ENCODE assay signal across 30 mouse cellular contexts in genomic region chr19:10366116-10366845, GRCm38 (mm10). TPM values are rescaled to one million over a fixed set of nuclear protein-coding genes. Genes with fewer than 3 reads are reported as not detected.
DNase-seq lines count a peak whose midpoint lies in the region; ATAC-seq and TF ChIP-seq lines count a peak whose summit lies in the region.
"Had no signal": no experiment of that assay in that cellular context is flagged by ENCODE, and none has a peak within 500 bp of the region (broad histone marks: within the 10 kb centered on the region; RNA-seq: fewer than 3 reads in every experiment).

No protein-coding gene starts in this region.

- 28% methylated on average over 3 of the region's 3 CpGs for WGBS in lung, embryonic 16.5 days
- WGBS in lung, adult 2 months, result 40% methylated on average over 3 of the region's 3 CpGs
- WGBS in liver, embryonic 12.5 days (ENCODE audit: insufficient replicate concordance), result 44% methylated on average over 3 of the region's 3 CpGs
- WGBS in liver, postnatal 0 days (ENCODE audit: insufficient replicate concordance), result 38% methylated on average over 3 of the region's 3 CpGs
- 71% methylated on average over 3 of the region's 3 CpGs for WGBS in embryonic facial prominence, embryonic 10.5 days

- H3K27ac ChIP-seq in lung, embryonic 16.5 days (ENCODE audit: low read length), result no peak overlapping the region
- no peak overlapping the region for H3K27ac ChIP-seq in liver, embryonic 12.5 days
- no peak overlapping the region for H3K27ac ChIP-seq in liver, postnatal 0 days (ENCODE audit: low read depth)
- H3K27ac ChIP-seq in embryonic facial prominence, embryonic 10.5 days (replicated peaks), result no peak overlapping the region
- H3K27ac ChIP-seq: embryonic facial prominence, embryonic 13.5 days; forebrain, embryonic 10.5 days; heart, embryonic 10.5 days; hindbrain, embryonic 12.5 days; hindbrain, postnatal 0 days; limb, embryonic 10.5 days; limb, embryonic 15.5 days; macrophage; midbrain, embryonic 13.5 days; neural tube, embryonic 13.5 days had no signal

- H3K4me2 ChIP-seq in lung, embryonic 16.5 days (ENCODE audit: low read depth, low read length), result no peak overlapping the region
- no peak overlapping the region for H3K4me2 ChIP-seq in liver, embryonic 12.5 days
- no peak overlapping the region for H3K4me2 ChIP-seq in liver, postnatal 0 days (ENCODE audit: low read depth, low read length)
- H3K4me2 ChIP-seq: embryonic facial prominence, embryonic 13.5 days; hindbrain, embryonic 12.5 days; limb, embryonic 15.5 days; midbrain, embryonic 13.5 days; neural tube, embryonic 13.5 days had no signal

- no peaks in the 10 kb centered on the region for H3K9me3 ChIP-seq in lung, embryonic 16.5 days (ENCODE audit: control insufficient read depth, low read length)
- H3K9me3 ChIP-seq in liver, embryonic 12.5 days (replicated peaks), result no peaks in the 10 kb centered on the region
- H3K9me3 ChIP-seq in liver, postnatal 0 days (ENCODE audit: low read length), result no peaks in the 10 kb centered on the region
- H3K9me3 ChIP-seq in embryonic facial prominence, embryonic 10.5 days, result no peaks in the 10 kb centered on the region
- H3K9me3 ChIP-seq: embryonic facial prominence, embryonic 13.5 days; forebrain, embryonic 10.5 days; heart, embryonic 10.5 days; hindbrain, embryonic 12.5 days; limb, embryonic 10.5 days; limb, embryonic 15.5 days; midbrain, embryonic 13.5 days; neural tube, embryonic 13.5 days had no signal

- no peaks in the 10 kb centered on the region for H3K27me3 ChIP-seq in lung, embryonic 16.5 days (ENCODE audit: control insufficient read depth, insufficient read depth, low read depth, low read length)
- H3K27me3 ChIP-seq in liver, embryonic 12.5 days (replicated peaks), result 0 out of 2 replicates have a peak, but pooled peaks cover 6% of the 10 kb centered on the region
- no peaks in the 10 kb centered on the region for H3K27me3 ChIP-seq in liver, postnatal 0 days (ENCODE audit: insufficient read depth, low read length)
- H3K27me3 ChIP-seq in embryonic facial prominence, embryonic 10.5 days (replicated peaks; ENCODE audit: low read depth, poor library complexity, severe bottlenecking), result peaks cover 9% of the 10 kb centered on the region; the same call in 1 of the 2 replicates
- H3K27me3 ChIP-seq: embryonic facial prominence, embryonic 13.5 days; limb, embryonic 15.5 days; midbrain, embryonic 13.5 days; neural tube, embryonic 13.5 days had no signal

- TF ChIP-seq CTCF in lung, adult 2 months (IDR thresholded peaks at IDR 0.05; ENCODE audit: insufficient read depth, low read length), result no peak
- TF ChIP-seq CTCF in liver, postnatal 0 days (IDR thresholded peaks at IDR 0.05; ENCODE audit: low read depth), result no peak

- H3K4me3 ChIP-seq in lung, embryonic 16.5 days (ENCODE audit: low read length), result no peak overlapping the region
- H3K4me3 ChIP-seq in lung, adult 2 months (replicated peaks; ENCODE audit: extremely low read depth, low read depth, low read length), result no peak overlapping the region
- no peak overlapping the region for H3K4me3 ChIP-seq in liver, embryonic 12.5 days
- no peak overlapping the region for H3K4me3 ChIP-seq in liver, postnatal 0 days (ENCODE audit: low read depth, low read length)
- H3K4me3 ChIP-seq in embryonic facial prominence, embryonic 10.5 days, result no peak overlapping the region
- H3K4me3 ChIP-seq: embryonic facial prominence, embryonic 13.5 days; forebrain, embryonic 10.5 days; heart, embryonic 10.5 days; hindbrain, embryonic 12.5 days; limb, embryonic 10.5 days; limb, embryonic 15.5 days; midbrain, embryonic 13.5 days; neural tube, embryonic 13.5 days had no signal

- ATAC-seq in lung, embryonic 16.5 days (ENCODE audit: low read depth), result peak; percentile 60; the same call in 1 of the 2 replicates
- peak; percentile 76 for ATAC-seq in liver, embryonic 12.5 days
- ATAC-seq in liver, postnatal 0 days, result peak; percentile 97
- ATAC-seq: CD4-positive, CD25-positive, alpha-beta regulatory T cell, adult 4 months; forebrain, postnatal 0 days; hindbrain, postnatal 0 days; midbrain, embryonic 13.5 days had no signal

- no peak overlapping the region for H3K9ac ChIP-seq in lung, embryonic 16.5 days (ENCODE audit: low read length)
- no peak overlapping the region for H3K9ac ChIP-seq in liver, embryonic 12.5 days
- H3K9ac ChIP-seq in liver, postnatal 0 days (replicated peaks), result no peak overlapping the region
- H3K9ac ChIP-seq: embryonic facial prominence, embryonic 13.5 days; forebrain, postnatal 0 days; hindbrain, embryonic 12.5 days; limb, embryonic 15.5 days; midbrain, embryonic 13.5 days; neural tube, embryonic 13.5 days had no signal

- TF ChIP-seq EP300 in liver, postnatal 0 days (IDR thresholded peaks at IDR 0.05; ENCODE audit: low read depth), result no peak

- no peaks in the 10 kb centered on the region for H3K36me3 ChIP-seq in lung, embryonic 16.5 days (ENCODE audit: control insufficient read depth, insufficient read depth, low read length)
- no peaks in the 10 kb centered on the region for H3K36me3 ChIP-seq in liver, embryonic 12.5 days
- H3K36me3 ChIP-seq in liver, postnatal 0 days (replicated peaks; ENCODE audit: insufficient read depth, low read length), result no peaks in the 10 kb centered on the region
- no peaks in the 10 kb centered on the region for H3K36me3 ChIP-seq in embryonic facial prominence, embryonic 10.5 days (replicated peaks)
- H3K36me3 ChIP-seq: embryonic facial prominence, embryonic 13.5 days; forebrain, embryonic 10.5 days; heart, embryonic 10.5 days; hindbrain, embryonic 12.5 days; limb, embryonic 10.5 days; limb, embryonic 15.5 days; midbrain, embryonic 13.5 days; neural tube, embryonic 13.5 days had no signal

- no peak for TF ChIP-seq POLR2A in lung, adult 2 months (IDR thresholded peaks at IDR 0.05; ENCODE audit: borderline replicate concordance, extremely low read depth, low read depth, low read length)

- peaks cover 8% of the 10 kb centered on the region for H3K4me1 ChIP-seq in lung, embryonic 16.5 days (replicated peaks; ENCODE audit: control insufficient read depth, insufficient read depth, low read length)
- no peaks in the 10 kb centered on the region for H3K4me1 ChIP-seq in lung, adult 2 months (ENCODE audit: control insufficient read depth, insufficient read depth, low read length)
- no peaks in the 10 kb centered on the region for H3K4me1 ChIP-seq in liver, embryonic 12.5 days
- peaks cover 4% of the 10 kb centered on the region; the same call in 1 of the 2 replicates for H3K4me1 ChIP-seq in liver, postnatal 0 days (ENCODE audit: insufficient read depth)
- H3K4me1 ChIP-seq in embryonic facial prominence, embryonic 10.5 days, result peaks cover 18% of the 10 kb centered on the region
- H3K4me1 ChIP-seq: embryonic facial prominence, embryonic 13.5 days; hindbrain, embryonic 12.5 days; limb, embryonic 15.5 days had no signal

- no peak for DNase-seq in lung, adult 2 months
- peak; percentile 37 for DNase-seq in liver, postnatal 0 days
- DNase-seq in spleen, postnatal 36 days (ENCODE audit: low spot score in 2 of 2), result no peak
- no peak for DNase-seq in embryonic facial prominence, embryonic 10.5 days (ENCODE audit: low spot score)
- no peak for DNase-seq in urinary bladder, postnatal 4 days (ENCODE audit: low spot score in 2 of 2)
- DNase-seq: adrenal gland, postnatal 14 days; cerebellum, adult 11 months; cerebellum, adult 9-11 months; embryo, embryonic 11 days; forebrain, postnatal 0 days; gastrocnemius, postnatal 14 days; heart, postnatal 36 days; kidney, adult 11 months; kidney, postnatal 14 days; layer of hippocampus, adult 9-11 months; thymus, adult 2 months; thymus, postnatal 36 days had no signal

RNA-seq across cellular contexts. Expression of gene Syt7, which starts 22.6 kb away (rescaled TPM):
- 0.75 and 0.82 TPM in 2 replicates for polyA plus RNA-seq in lung, embryonic 16.5 days (2015; fragmentation: Nextera tagmentation; extraction: Ambion mirVana)
- polyA plus RNA-seq in lung, adult 2 months (2012; rRNA removed), result 10.9 and 11.7 TPM in 2 replicates
- polyA plus RNA-seq in liver, embryonic 12.5 days (2016; fragmentation: Nextera tagmentation; extraction: Ambion mirVana), result 0.56 and 0.91 TPM in 2 replicates
- 0.04 and 0.24 TPM in 2 replicates for polyA plus RNA-seq in liver, postnatal 0 days (2015; fragmentation: Nextera tagmentation; extraction: Ambion mirVana)
- polyA plus RNA-seq in embryonic facial prominence, embryonic 10.5 days (2016; fragmentation: Nextera tagmentation; extraction: Ambion mirVana), result 0.44 and 0.64 TPM in 2 replicates
- polyA plus RNA-seq: CD4-positive, CD25-positive, alpha-beta regulatory T cell, adult 4 months; macrophage had no signal
